Mouse (Mus musculus) spleen, adult 2 months (tissue): ENCODE measurements around the gene Gm815. TPM values are rescaled to one million over a fixed set of nuclear protein-coding genes. Genes with fewer than 3 reads are reported as not detected.

Experiments
- DNase-seq, 2 experiments: peaks; one replicate each; pipeline versions ENCODE4 v3.0.0 to v3.0.0-alpha.2; 2012 to 2021; ENCODE audit warnings: low spot score in 2 of 2, low read depth in 1 of 2
- H3K27ac ChIP-seq: fragments of 200-500 bp; 2 replicates; pipeline ENCODE4 v1.5.1; 2012; ENCODE audit warnings: low read length, inconsistent platforms; ENCODE audit not compliant: insufficient read depth
- H3K27me3 ChIP-seq: fragments of 200-500 bp; 2 replicates; pipeline ENCODE4 v1.6.1; 2012; ENCODE audit warnings: mild to moderate bottlenecking, moderate library complexity, low read length, inconsistent platforms; ENCODE audit not compliant: control insufficient read depth, insufficient read depth
- H3K36me3 ChIP-seq: fragments of 200-500 bp; 2 replicates; pipeline ENCODE4 v1.6.1; 2012; ENCODE audit warnings: mild to moderate bottlenecking, low read length, inconsistent platforms; ENCODE audit not compliant: control insufficient read depth, insufficient read depth
- H3K4me1 ChIP-seq: fragments of 200-500 bp; 2 replicates; pipeline ENCODE4 v1.6.1; 2011; ENCODE audit warnings: inconsistent platforms; ENCODE audit not compliant: control insufficient read depth, insufficient read depth, insufficient read length
- H3K4me3 ChIP-seq: fragments of 200-500 bp; 2 replicates; pipeline ENCODE4 v1.5.1; 2011; ENCODE audit warnings: mild to moderate bottlenecking, inconsistent platforms; ENCODE audit not compliant: insufficient read depth, insufficient read length; ENCODE audit errors: extremely low read depth
- CTCF ChIP-seq: fragments of 200-500 bp; IDR thresholded peaks from 2 replicates; pipeline ENCODE4 v1.5.1; 2011; ENCODE audit warnings: mild to moderate bottlenecking, inconsistent platforms; ENCODE audit not compliant: insufficient read depth, insufficient read length, insufficient replicate concordance; ENCODE audit errors: extremely low read depth
- POLR2A ChIP-seq: fragments of 200-500 bp; IDR thresholded peaks from 2 replicates; pipeline ENCODE4 v1.6.1; 2011; ENCODE audit warnings: low read depth, low read length, inconsistent platforms
- WGBS: fragments of 180-500 bp; shearing (Covaris S2); methylation state at CpG from one replicate; pipeline ENCODE4 v1.1.7; 2018; 5-methylcytosine and 5-hydroxymethylcytosine counted together
- polyA plus RNA-seq: library from polyadenylated mRNA; depleted of rRNA; stranded (reverse); fragments of >200 nt; gene quantifications from 2 replicates; pipeline ENCODE4 v1.2.3, GENCODE M21; 2012; rRNA removed

The Gm815 gene
- not detected in 2 replicates for polyA plus RNA-seq

DNA sequence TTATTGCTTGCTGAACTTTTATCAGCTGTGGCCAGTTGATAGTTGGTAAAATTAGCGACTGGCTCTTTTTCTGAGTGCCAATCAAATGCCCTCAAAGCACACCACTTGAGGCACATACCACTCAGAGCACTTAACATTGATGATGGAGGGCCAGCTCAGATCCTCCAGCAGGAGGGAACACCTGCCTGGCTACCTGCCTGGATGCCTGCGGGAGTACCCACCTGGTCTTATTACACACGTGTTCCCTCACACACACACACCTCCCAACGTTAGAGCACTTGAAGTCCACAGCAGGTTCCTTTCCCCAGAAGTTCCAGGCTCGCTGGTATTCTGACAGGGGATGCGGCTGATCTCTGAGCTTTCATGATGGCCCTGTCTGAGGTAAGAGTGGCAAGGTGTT lies at the start of gene Gm815:
TSS of gene Gm815 (plus strand) at position 266 of the 400 bp plus-strand sequence.
- no peaks in the 10 kb centered on the region for H3K27me3 ChIP-seq
- DNase-seq = no peak
- no peaks in the 10 kb centered on the region for H3K36me3 ChIP-seq
- 89% methylated on average over 6 of the region's 6 CpGs for WGBS
- TF ChIP-seq CTCF = no peak
- no peak for TF ChIP-seq POLR2A
- no peak within 1 kb of the TSS for H3K4me3 ChIP-seq
- no peaks in the 10 kb centered on the region for H3K4me1 ChIP-seq
- H3K27ac ChIP-seq = no peak within 1 kb of the TSS

DNA sequence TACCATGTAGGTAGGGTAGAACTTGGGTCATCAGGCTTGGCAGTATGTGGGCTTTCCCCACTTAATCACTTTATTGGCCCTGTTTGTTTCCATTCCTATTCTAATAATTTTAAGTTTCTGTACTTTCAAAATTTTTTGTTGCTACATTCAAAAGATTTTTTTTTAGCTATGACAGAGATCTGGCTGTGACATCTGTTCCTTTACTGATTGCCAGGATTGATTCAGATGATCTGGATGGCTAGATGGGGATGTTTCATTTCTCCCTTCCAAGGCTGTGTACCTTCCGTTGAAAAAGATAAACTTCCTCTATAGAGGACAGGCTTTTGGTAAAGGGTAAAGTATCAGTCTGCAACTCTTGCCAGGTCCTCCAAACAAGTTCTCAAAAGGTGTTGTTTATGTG lies 48.1 kb upstream of the Gm815 start:
- TF ChIP-seq CTCF = no peak
- no peaks in the 10 kb centered on the region for H3K27me3 ChIP-seq
- no peak overlapping the region for H3K27ac ChIP-seq
- DNase-seq = no peak
- H3K4me1 ChIP-seq = no peaks in the 10 kb centered on the region
- WGBS = 44% methylated on average over 1 of the region's 1 CpGs
- no peaks in the 10 kb centered on the region for H3K36me3 ChIP-seq
- H3K4me3 ChIP-seq = no peak overlapping the region

DNA sequence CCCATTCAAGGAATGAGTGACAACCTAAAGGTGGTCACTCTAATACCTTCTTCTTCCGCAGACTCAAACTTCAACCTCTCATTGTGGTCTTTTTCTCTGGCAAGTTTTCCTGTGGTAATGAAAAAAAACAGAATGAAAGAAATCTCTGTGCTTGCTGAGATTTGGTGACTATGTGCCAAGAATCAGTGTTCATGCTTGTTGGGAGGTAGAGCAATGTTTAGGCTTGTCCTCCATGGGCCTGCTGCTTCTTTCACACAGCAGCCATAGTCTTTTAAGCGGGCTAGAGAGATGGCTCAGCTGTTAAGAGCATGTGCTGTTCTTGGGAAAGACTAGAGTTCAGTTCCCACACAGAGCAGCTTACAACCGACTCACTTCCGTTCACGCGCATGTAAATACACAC lies 41.8 kb upstream of the Gm815 start:
- no peaks in the 10 kb centered on the region for H3K27me3 ChIP-seq
- no peaks in the 10 kb centered on the region for H3K36me3 ChIP-seq
- TF ChIP-seq CTCF (no peak), POLR2A (no peak)
- no peak overlapping the region for H3K4me3 ChIP-seq
- 90% methylated on average over 6 of the region's 6 CpGs for WGBS
- no peaks in the 10 kb centered on the region for H3K4me1 ChIP-seq
- no peak for DNase-seq
- no peak overlapping the region for H3K27ac ChIP-seq

DNA sequence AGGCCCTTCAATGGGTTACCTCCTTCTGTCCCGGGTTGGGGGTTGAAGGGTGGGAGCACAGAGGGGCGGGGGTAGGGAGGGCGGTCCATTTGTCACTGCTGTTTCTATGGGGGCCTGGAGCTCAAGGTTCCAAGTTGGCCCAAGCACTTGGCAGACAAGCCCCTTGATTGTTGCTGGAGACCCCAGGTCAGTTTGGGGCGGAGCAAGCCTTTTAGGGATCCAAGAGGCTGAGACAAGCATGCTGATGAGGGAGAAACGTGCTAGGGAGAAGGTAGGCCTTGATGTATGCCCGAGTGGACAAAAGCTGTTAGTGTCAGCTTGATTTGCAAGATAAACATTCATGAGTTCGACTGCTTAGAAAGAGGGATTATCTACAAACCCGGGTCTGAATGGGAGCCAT lies 40.9 kb upstream of the Gm815 start:
- TF ChIP-seq POLR2A (no peak), CTCF (no peak)
- WGBS = 66% methylated on average over 8 of the region's 8 CpGs

DNA sequence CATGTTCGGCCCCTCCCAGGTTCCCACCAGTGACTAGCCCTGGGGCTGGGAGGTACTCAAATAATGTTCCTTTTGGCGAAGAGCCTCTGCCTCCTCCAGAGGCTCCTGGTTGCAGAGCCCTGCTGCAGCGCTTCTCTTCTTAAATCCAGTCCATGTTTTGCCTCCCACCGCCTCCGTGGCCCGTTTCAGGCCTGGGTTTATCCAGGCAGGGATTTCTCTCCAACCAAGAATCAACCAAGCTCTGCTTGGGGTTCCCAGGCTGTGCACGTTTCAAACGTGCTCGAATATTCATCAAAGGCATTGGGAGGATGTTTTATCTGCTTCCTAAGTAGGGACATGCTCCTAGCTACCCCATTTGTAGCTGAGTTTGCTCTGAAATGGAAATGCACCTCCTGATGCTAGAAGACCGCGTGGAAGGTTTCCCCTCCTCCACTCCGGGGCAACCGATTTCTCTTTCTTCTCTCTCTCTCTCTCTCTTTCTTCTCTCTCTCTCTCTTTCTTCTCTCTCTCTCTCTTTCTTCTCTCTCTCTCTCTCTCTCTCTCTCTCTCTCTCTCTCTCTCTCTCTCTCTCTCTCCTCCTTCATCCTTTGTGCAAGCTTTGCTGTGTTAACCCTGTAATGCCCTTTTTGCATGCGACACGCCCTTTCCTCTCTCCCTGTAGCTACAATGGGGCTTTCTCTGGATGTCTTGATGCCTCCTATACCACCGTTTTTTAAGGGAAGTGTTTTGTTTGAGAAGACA lies 40.2 kb upstream of the Gm815 start:
- no peaks in the 10 kb centered on the region for H3K4me1 ChIP-seq
- DNase-seq = peak; percentile 42 to 76
- no peaks in the 10 kb centered on the region for H3K36me3 ChIP-seq
- H3K27me3 ChIP-seq = no peaks in the 10 kb centered on the region
- no peak for TF ChIP-seq POLR2A
- no peak for TF ChIP-seq CTCF
- peak overlapping the region; percentile 72 for H3K4me3 ChIP-seq
- 3% methylated on average over 16 of the region's 16 CpGs for WGBS
- H3K27ac ChIP-seq = no peak overlapping the region

More for the DNA sequence above, 40.9 kb upstream of the Gm815 start:
- Histone ChIP-seq H3K36me3 (no peaks in the 10 kb centered on the region), H3K4me3 (no peak overlapping the region), H3K4me1 (no peaks in the 10 kb centered on the region), H3K27ac (no peak overlapping the region), H3K27me3 (no peaks in the 10 kb centered on the region)
- no peak for DNase-seq

DNA sequence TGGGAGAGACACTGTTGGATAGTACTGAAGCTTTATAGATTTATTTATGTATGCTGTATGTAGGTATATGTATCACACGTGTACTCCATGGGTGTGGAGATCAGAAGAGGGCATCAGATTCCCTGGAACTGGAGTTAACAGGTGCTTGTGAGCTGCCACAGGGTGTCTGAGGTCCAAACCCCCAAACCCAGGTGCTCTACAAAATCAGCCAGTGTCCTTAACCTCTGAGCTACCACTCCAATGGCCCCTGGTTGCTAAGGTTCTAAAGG lies 39.7 kb upstream of the Gm815 start:
- no peak for TF ChIP-seq POLR2A
- Histone ChIP-seq H3K36me3 (no peaks in the 10 kb centered on the region), H3K4me1 (no peaks in the 10 kb centered on the region), H3K27ac (no peak overlapping the region), H3K4me3 (no peak overlapping the region), H3K27me3 (no peaks in the 10 kb centered on the region)
- DNase-seq = no peak
- WGBS = 12% methylated on average over 1 of the region's 1 CpGs

DNA sequence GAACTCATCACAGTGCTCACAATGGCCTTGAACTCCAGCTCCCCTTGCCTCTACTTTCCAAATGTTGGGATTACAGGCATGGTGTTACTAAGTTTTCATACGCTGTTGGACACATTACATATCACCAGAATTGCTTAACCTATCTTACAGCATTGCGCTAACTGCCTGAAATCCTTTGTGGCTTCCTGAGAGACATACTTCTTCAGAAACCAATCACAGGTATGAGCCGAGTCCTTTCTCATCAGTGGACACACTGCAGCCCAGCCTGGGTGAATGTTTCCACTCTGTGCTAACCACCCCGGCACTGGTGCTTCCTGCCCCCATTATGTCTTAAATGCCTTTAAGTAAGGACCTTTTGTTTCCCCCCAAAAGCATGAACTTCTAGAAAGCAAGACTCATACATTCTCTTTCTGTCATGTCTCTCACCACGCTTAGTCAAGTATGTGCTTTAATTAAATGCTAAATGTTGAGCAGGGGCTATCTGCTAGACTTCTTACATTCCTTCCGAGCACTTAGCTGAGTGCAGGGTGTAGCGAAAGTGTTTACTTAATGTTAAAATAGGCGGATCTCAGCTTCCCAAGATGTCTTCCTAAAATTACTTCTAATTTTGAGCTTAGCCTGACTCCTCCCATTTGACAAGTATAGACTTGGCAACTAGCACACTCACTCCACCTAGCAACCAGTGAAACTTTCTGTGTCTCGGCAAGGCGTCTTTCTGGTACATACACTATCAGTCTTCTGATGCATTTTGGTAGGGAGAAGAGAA lies 34.5 kb upstream of the Gm815 start:
- H3K27me3 ChIP-seq = no peaks in the 10 kb centered on the region
- no peak for DNase-seq
- 60% methylated on average over 10 of the region's 10 CpGs for WGBS
- no peaks in the 10 kb centered on the region for H3K36me3 ChIP-seq
- H3K4me3 ChIP-seq = no peak overlapping the region
- no peaks in the 10 kb centered on the region for H3K4me1 ChIP-seq
- H3K27ac ChIP-seq = no peak overlapping the region
- TF ChIP-seq CTCF (no peak), POLR2A (no peak)
